Mouse (Mus musculus) CH12.LX (cell line): ENCODE measurements around the gene Epb41l2. TPM values are rescaled to one million over a fixed set of nuclear protein-coding genes. Genes with fewer than 3 reads are reported as not detected.

Source experiments
- DNase-seq: peaks from one replicate; pipeline ENCODE4 v3.0.0-alpha.2; 2013; ENCODE audit errors: extremely low read depth
- H3K27ac ChIP-seq: 2 replicates; pipeline ENCODE4 v1.5.1; 2012; ENCODE audit warnings: low read depth, mild to moderate bottlenecking, control low read depth, moderate library complexity; ENCODE audit not compliant: insufficient read depth
- H3K27me3 ChIP-seq: replicated peaks from 2 replicates; pipeline ENCODE3; 2012; ENCODE audit warnings: inconsistent platforms
- H3K36me3 ChIP-seq, 2 experiments: replicated peaks in 1 of 2; 2 replicates each; pipeline versions ENCODE3 to v1.6.1; 2012; ENCODE audit warnings: inconsistent platforms in 1 of 2, low read length in 1 of 2, mild to moderate bottlenecking in 1 of 2, mixed read lengths in 1 of 2, moderate library complexity in 1 of 2; ENCODE audit not compliant: control insufficient read depth in 1 of 2, insufficient read depth in 1 of 2
- H3K4me1 ChIP-seq, 2 experiments: 2 replicates each; pipeline ENCODE4 v1.6.1; 2012; ENCODE audit warnings: inconsistent platforms in 1 of 2, moderate library complexity in 1 of 2; ENCODE audit not compliant: insufficient read depth in 2 of 2, control insufficient read depth in 1 of 2
- H3K4me2 ChIP-seq: 2 replicates; pipeline ENCODE4 v1.6.1; 2012; ENCODE audit warnings: low read depth, mild to moderate bottlenecking, control low read depth; ENCODE audit not compliant: poor library complexity, insufficient read depth, severe bottlenecking
- H3K4me3 ChIP-seq, 3 experiments: fragments of 150-350 bp in 1 of 3; sonication (generic) in 1 of 3; replicated peaks in 1 of 3; 2 replicates each; pipeline versions ENCODE3 to v1.5.1; 2011 to 2012; ENCODE audit warnings: low read depth in 2 of 3, low read length in 2 of 3, mild to moderate bottlenecking in 2 of 3, moderate library complexity in 2 of 3, control low read depth in 1 of 3, improper control_type of control experiment in 1 of 3, inconsistent platforms in 1 of 3, mixed read lengths in 1 of 3; ENCODE audit not compliant: poor library complexity in 1 of 3
- H3K79me2 ChIP-seq: replicated peaks from 2 replicates; pipeline ENCODE4 v1.6.1; 2012; ENCODE audit warnings: mild to moderate bottlenecking, moderate library complexity; ENCODE audit not compliant: control insufficient read depth, poor library complexity, insufficient read depth, severe bottlenecking; ENCODE audit errors: extremely low read depth
- H3K9ac ChIP-seq: 2 replicates; pipeline ENCODE4 v1.6.1; 2012; ENCODE audit warnings: low read depth, mild to moderate bottlenecking, control low read depth, moderate library complexity; ENCODE audit not compliant: insufficient read depth
- H3K9me3 ChIP-seq: replicated peaks from 2 replicates; pipeline ENCODE3; 2012; ENCODE audit warnings: low read length, inconsistent platforms, mixed read lengths
- CHD1 ChIP-seq: IDR thresholded peaks from 2 replicates; pipeline ENCODE4 v1.6.1; 2012; ENCODE audit warnings: low read depth, low read length, improper control_type of control experiment, inconsistent platforms
- CTCF ChIP-seq, 2 experiments: IDR thresholded peaks in 1 of 2; conservative IDR thresholded peaks in 1 of 2; 2 replicates each; pipeline ENCODE4 v1.5.1; 2011 to 2012; ENCODE audit warnings: low read depth in 2 of 2, low read length in 2 of 2, improper control_type of control experiment in 1 of 2, inconsistent platforms in 1 of 2, mild to moderate bottlenecking in 1 of 2, moderate library complexity in 1 of 2
- EP300 ChIP-seq: IDR thresholded peaks from 2 replicates; pipeline ENCODE4 v1.6.1; 2011; ENCODE audit warnings: low read length, improper control_type of control experiment
- GABPA ChIP-seq: IDR thresholded peaks from 2 replicates; pipeline ENCODE4 v1.6.1; 2012; ENCODE audit warnings: low read depth, low read length, improper control_type of control experiment, inconsistent platforms; ENCODE audit not compliant: insufficient replicate concordance
- HCFC1 ChIP-seq: IDR thresholded peaks from 2 replicates; pipeline ENCODE4 v1.6.1; 2012; ENCODE audit warnings: low read depth, mild to moderate bottlenecking, inconsistent platforms, low read length, improper control_type of control experiment
- JUN ChIP-seq: IDR thresholded peaks from 2 replicates; pipeline ENCODE4 v1.6.1; 2011; ENCODE audit warnings: low read depth, mild to moderate bottlenecking, low read length, improper control_type of control experiment, moderate library complexity; ENCODE audit not compliant: insufficient read depth
- JUND ChIP-seq: conservative IDR thresholded peaks from 2 replicates; pipeline ENCODE4 v1.6.1; 2011; ENCODE audit warnings: low read depth, low read length, improper control_type of control experiment
- MAFK ChIP-seq: IDR thresholded peaks from 2 replicates; pipeline ENCODE4 v1.6.1; 2011; ENCODE audit warnings: low read length, improper control_type of control experiment; ENCODE audit not compliant: insufficient replicate concordance
- MAX ChIP-seq: IDR thresholded peaks from 2 replicates; pipeline ENCODE4 v1.6.1; 2011; ENCODE audit warnings: low read length, improper control_type of control experiment
- MAZ ChIP-seq: IDR thresholded peaks from 2 replicates; pipeline ENCODE4 v1.6.1; 2012; ENCODE audit warnings: low read depth, mild to moderate bottlenecking, inconsistent platforms, low read length, improper control_type of control experiment, moderate library complexity
- MXI1 ChIP-seq: IDR thresholded peaks from 2 replicates; pipeline ENCODE4 v1.6.1; 2011; ENCODE audit warnings: mild to moderate bottlenecking, low read depth, low read length, improper control_type of control experiment
- NELFE ChIP-seq: IDR thresholded peaks from 2 replicates; pipeline ENCODE4 v1.6.1; 2011; ENCODE audit warnings: low read depth, low read length, improper control_type of control experiment
- PAX5 ChIP-seq: IDR thresholded peaks from 2 replicates; pipeline ENCODE4 v1.6.1; 2012; ENCODE audit warnings: low read length, inconsistent platforms, mixed read lengths
- POLR2A ChIP-seq: IDR thresholded peaks from 2 replicates; pipeline ENCODE4 v1.6.1; 2011; ENCODE audit warnings: low read depth, mild to moderate bottlenecking, improper control_type of control experiment, low read length
- POLR2AphosphoS2 ChIP-seq: IDR thresholded peaks from 2 replicates; pipeline ENCODE4 v1.6.1; 2011; ENCODE audit warnings: low read depth, low read length, improper control_type of control experiment
- RCOR1 ChIP-seq: conservative IDR thresholded peaks from 2 replicates; pipeline ENCODE4 v1.6.1; 2012; ENCODE audit warnings: low read depth, mild to moderate bottlenecking, inconsistent platforms, low read length, improper control_type of control experiment
- SIN3A ChIP-seq: IDR thresholded peaks from 2 replicates; pipeline ENCODE4 v1.6.1; 2012; ENCODE audit warnings: low read length, improper control_type of control experiment, inconsistent platforms
- SMC3 ChIP-seq: IDR thresholded peaks from 2 replicates; pipeline ENCODE4 v1.6.1; 2011; ENCODE audit warnings: low read depth, low read length, improper control_type of control experiment
- TCF12 ChIP-seq: IDR thresholded peaks from 2 replicates; pipeline ENCODE4 v1.6.1; 2014; ENCODE audit warnings: low read depth, mild to moderate bottlenecking, inconsistent platforms, low read length, improper control_type of control experiment
- UBTF ChIP-seq: IDR thresholded peaks from 2 replicates; pipeline ENCODE4 v1.6.1; 2012; ENCODE audit warnings: low read depth, mild to moderate bottlenecking, inconsistent platforms, low read length, improper control_type of control experiment, moderate library complexity
- USF1 ChIP-seq: IDR thresholded peaks from 2 replicates; pipeline ENCODE4 v1.6.1; 2014; ENCODE audit warnings: low read depth, mild to moderate bottlenecking, inconsistent platforms, low read length, improper control_type of control experiment
- USF2 ChIP-seq: conservative IDR thresholded peaks from 2 replicates; pipeline ENCODE4 v1.6.1; 2011; ENCODE audit warnings: low read depth, low read length, improper control_type of control experiment
- ZC3H11A ChIP-seq: IDR thresholded peaks from 2 replicates; pipeline ENCODE4 v1.6.1; 2012; ENCODE audit warnings: low read depth, mild to moderate bottlenecking, inconsistent platforms, low read length, improper control_type of control experiment
- ZNF384 ChIP-seq: IDR thresholded peaks from 2 replicates; pipeline ENCODE4 v1.6.1; 2012; ENCODE audit warnings: low read depth, low read length, improper control_type of control experiment, inconsistent platforms
- dilution Hi-C: fragments of 300-500 bp; cut with MboI; formaldehyde crosslinking; loops from 2 replicates; pipeline ENCODE4 v1.14.3; 2020; ENCODE audit warnings: low sequenced_read_pairs; ENCODE audit not compliant: extremely low pct_unique_long_range_greater_than_20kb, extremely low pct_ligation_motif_present
- in situ Hi-C: fragments of 300-500 bp; cut with MboI; formaldehyde crosslinking; loops from 3 replicates; pipeline ENCODE4 v1.14.3; 2019; ENCODE audit warnings: low sequenced_read_pairs, low pct_ligation_motif_present, low pct_unique_long_range_greater_than_20kb, mixed read lengths
- polyA plus RNA-seq: library from polyadenylated mRNA; unstranded; fragments of >175 nt; gene quantifications from 2 replicates; pipeline ENCODE4 v1.2.1, GENCODE M21; 2012; ENCODE audit warnings: low read depth; ENCODE audit not compliant: insufficient read length
- total RNA-seq, 2 experiments: library from RNA; depleted of rRNA; stranded (reverse); fragments of 300-350 nt in 1 of 2; fragments of >200 nt in 1 of 2; gene quantifications; 2 replicates each; pipeline ENCODE4 v1.2.3; 2012 to 2014

Gene Epb41l2
- total and polyA plus RNA-seq, 3 experiments = 24.3 to 71.2 (median 28.4) TPM

DNA sequence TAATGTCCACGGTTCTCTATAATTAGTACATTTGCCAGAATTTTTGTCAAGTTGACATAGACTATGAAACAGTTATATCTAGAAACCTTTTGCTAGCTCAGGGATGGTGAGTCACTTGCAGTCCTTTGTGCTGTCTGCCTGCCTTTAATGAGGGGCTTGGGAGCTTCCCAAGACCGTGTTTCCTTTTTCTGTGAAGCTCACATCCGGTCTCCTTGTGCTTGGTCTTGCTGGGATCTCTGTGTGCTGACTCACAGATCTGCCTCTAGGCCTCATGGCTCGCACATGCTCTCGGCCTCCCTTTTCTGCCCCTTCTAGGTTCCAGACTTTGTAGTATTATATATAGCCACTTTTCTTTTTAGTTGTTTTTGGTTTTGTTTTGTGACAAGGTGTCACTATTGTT is 160.8 kb downstream of the Epb41l2 start:
- TF ChIP-seq ZC3H11A (no peak), JUN (no peak), TCF12 (no peak), NELFE (no peak), USF2 (no peak), MAX (no peak), ZNF384 (no peak), SIN3A (no peak), CHD1 (no peak), CTCF (conservative IDR thresholded peaks at IDR 0.05 in 1 of 2, IDR thresholded peaks at IDR 0.05 in 1 of 2; ENCODE audit: low read depth in 2 of 2, low read length in 2 of 2) (no peak), RCOR1 (no peak), POLR2AphosphoS2 (no peak), UBTF (no peak), HCFC1 (no peak), GABPA (no peak)
- peaks cover 4 to 55% of the 10 kb centered on the region in 2 experiments for H3K36me3 ChIP-seq
- no peaks in the 10 kb centered on the region for H3K9me3 ChIP-seq
- no peak overlapping the region for H3K4me2 ChIP-seq
- H3K27ac ChIP-seq = no peak overlapping the region
- dilution Hi-C loops (no loop called here), in situ Hi-C loops (no loop called here)
- no peaks in the 10 kb centered on the region for H3K4me1 ChIP-seq
- no peaks in the 10 kb centered on the region for H3K79me2 ChIP-seq
- no peaks in the 10 kb centered on the region for H3K27me3 ChIP-seq
- DNase-seq = no peak
- no peak overlapping the region for H3K9ac ChIP-seq
- no peak overlapping the region for H3K4me3 ChIP-seq

DNA sequence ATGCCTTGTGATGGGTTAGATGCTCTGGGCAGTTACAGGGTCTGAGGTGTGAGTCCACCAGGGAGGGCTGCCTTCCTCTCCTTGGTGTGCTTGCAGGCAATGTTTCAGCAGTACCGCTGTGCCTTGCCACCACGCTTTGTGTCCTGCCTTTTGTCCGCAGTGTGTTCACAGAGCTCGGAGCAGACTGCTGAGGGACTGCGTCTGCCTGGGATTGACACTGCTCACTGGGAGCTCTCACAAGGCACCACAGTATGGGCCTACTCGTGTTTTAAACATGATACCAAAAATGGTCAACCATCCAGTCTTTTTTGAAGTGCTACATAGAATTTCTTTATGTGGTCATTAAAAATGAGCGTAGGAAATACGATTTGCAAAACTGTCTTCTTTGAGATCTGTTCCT is 164.1 kb downstream of the Epb41l2 start:
- TF ChIP-seq MAZ = no peak
- no peak for TF ChIP-seq CHD1
- no peak for TF ChIP-seq SIN3A
- TF ChIP-seq RCOR1 = no peak
- no peak for TF ChIP-seq EP300
- TF ChIP-seq NELFE = no peak
- no peak for TF ChIP-seq MXI1
- TF ChIP-seq JUND = no peak
- TF ChIP-seq SMC3 = no peak
- TF ChIP-seq USF1 = no peak
- no peak for TF ChIP-seq POLR2AphosphoS2
- no peak for TF ChIP-seq PAX5
- no peak for TF ChIP-seq GABPA
- no peak for TF ChIP-seq POLR2A
- no peak for TF ChIP-seq ZNF384
- no peak for TF ChIP-seq MAFK
- no peak for TF ChIP-seq UBTF
- TF ChIP-seq, all 38 proteins: peak for 0
- Histone ChIP-seq H3K36me3 (peaks cover 4 to 45% of the 10 kb centered on the region in 2 experiments), H3K27ac (no peak overlapping the region), H3K9ac (no peak overlapping the region), H3K27me3 (no peaks in the 10 kb centered on the region), H3K4me2 (no peak overlapping the region), H3K4me1 (no peaks in the 10 kb centered on the region), H3K9me3 (no peaks in the 10 kb centered on the region), H3K4me3 (no peak overlapping the region), H3K79me2 (no peaks in the 10 kb centered on the region)
- dilution Hi-C loops = no loop called here
- in situ Hi-C loops = no loop called here
- DNase-seq = no peak
